Mouse (Mus musculus) stomach, embryonic 14.5 days (tissue): ENCODE measurements around the gene Stk19. TPM values are rescaled to one million over a fixed set of nuclear protein-coding genes. Genes with fewer than 3 reads are reported as not detected.

ENCODE experiments used
- ATAC-seq: fragments of 200-750 bp; cut with Nextera tagmentation; 2 replicates; pipeline ENCODE4 v1.8.0; 2017; ENCODE audit warnings: low read depth, moderate TSS enrichment; ENCODE audit not compliant: insufficient number of reproducible peaks, insufficient read depth, low FRiP score
- H3K27ac ChIP-seq: fragments of 300-500 bp; sonication (generic); 2 replicates; pipeline ENCODE4 v1.5.1; 2014; ENCODE audit warnings: mild to moderate bottlenecking, low read length, moderate library complexity, mixed read lengths
- H3K27me3 ChIP-seq: fragments of 300-500 bp; sonication (generic); 2 replicates; pipeline ENCODE4 v1.6.1; 2014; ENCODE audit warnings: low read length, control low read depth, mixed read lengths; ENCODE audit not compliant: control insufficient read depth, insufficient read depth
- H3K36me3 ChIP-seq: fragments of 300-500 bp; sonication (generic); 2 replicates; pipeline ENCODE4 v1.6.1; 2014; ENCODE audit warnings: mild to moderate bottlenecking, control low read depth, low read length, moderate library complexity, mixed read lengths; ENCODE audit not compliant: control insufficient read depth, insufficient read depth
- H3K4me1 ChIP-seq: fragments of 300-500 bp; sonication (generic); 2 replicates; pipeline ENCODE4 v1.6.1; 2014; ENCODE audit warnings: low read length, control low read depth, mixed read lengths; ENCODE audit not compliant: control insufficient read depth, insufficient read depth
- H3K4me2 ChIP-seq: fragments of 300-500 bp; sonication (generic); replicated peaks from 2 replicates; pipeline ENCODE4 v1.6.1; 2014; ENCODE audit warnings: low read depth, low read length, control low read depth
- H3K4me3 ChIP-seq: fragments of 300-500 bp; sonication (generic); 2 replicates; pipeline ENCODE4 v1.5.1; 2014; ENCODE audit warnings: low read depth, low read length, control low read depth
- H3K9ac ChIP-seq: fragments of 300-500 bp; sonication (generic); replicated peaks from 2 replicates; pipeline ENCODE4 v1.6.1; 2014; ENCODE audit warnings: low read depth, mild to moderate bottlenecking, control low read depth, low read length, moderate library complexity, mixed read lengths
- H3K9me3 ChIP-seq: fragments of 300-500 bp; sonication (generic); 2 replicates; pipeline ENCODE4 v1.6.1; 2016; ENCODE audit warnings: low read depth, low read length, control low read depth; ENCODE audit not compliant: control insufficient read depth
- WGBS: fragments of 180-500 bp; shearing (Covaris S2); extraction: QIAGEN DNeasy Blood & Tissue Kit; methylation state at CpG from one replicate; pipeline ENCODE4 v1.1.7; 2014; 5-methylcytosine and 5-hydroxymethylcytosine counted together
- polyA plus RNA-seq: library from polyadenylated mRNA; unstranded; fragments of >200 nt; fragmentation: Nextera tagmentation; extraction: Ambion mirVana; gene quantifications from 2 replicates; pipeline ENCODE4 v1.2.1, GENCODE M21; 2014

Stk19 gene
- polyA plus RNA-seq, 1 experiment from 2014 or later, result 27.3 TPM

DNA sequence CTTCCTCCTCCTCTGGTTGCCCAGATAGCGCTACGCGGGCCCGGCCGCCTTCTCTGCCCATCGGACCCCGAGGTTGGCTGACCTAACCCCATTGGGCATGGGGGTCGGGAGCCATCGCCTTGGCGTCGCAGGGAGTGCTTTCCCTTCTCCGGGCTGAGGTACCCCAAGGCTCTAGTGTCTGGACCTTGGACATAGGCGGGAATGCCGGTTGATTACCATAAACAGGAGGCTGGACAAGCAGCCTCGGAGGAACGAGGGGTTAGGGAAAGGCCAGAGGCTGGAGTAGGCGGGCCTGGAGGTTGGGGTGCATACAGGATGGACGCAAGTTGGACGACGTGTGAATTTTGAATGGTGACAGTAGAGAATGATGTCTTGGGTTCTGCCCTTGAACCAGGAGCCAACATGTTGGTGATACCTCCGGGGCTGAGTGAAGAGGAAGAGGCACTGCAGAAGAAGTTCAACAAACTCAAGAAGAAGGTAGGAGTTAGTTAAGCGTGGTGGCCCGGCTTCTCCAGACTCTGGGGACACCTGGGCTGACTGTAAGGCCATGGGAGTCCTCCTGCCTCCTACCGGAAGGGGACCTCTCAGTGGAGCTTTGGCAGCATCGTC, 13.9 kb upstream of the Stk19 start:
- Histone ChIP-seq H3K27ac (no peak overlapping the region; the same call in 1 of the 2 replicates), H3K4me2 (peak overlapping the region; percentile 92), H3K9me3 (no peaks in the 10 kb centered on the region), H3K36me3 (peaks cover 44% of the 10 kb centered on the region), H3K4me3 (peak overlapping the region; percentile 98), H3K4me1 (peaks cover 11% of the 10 kb centered on the region), H3K27me3 (no peaks in the 10 kb centered on the region), H3K9ac (peak overlapping the region; percentile 76)
- ATAC-seq, result no peak
- WGBS, result 2% methylated on average over 25 of the region's 25 CpGs

DNA sequence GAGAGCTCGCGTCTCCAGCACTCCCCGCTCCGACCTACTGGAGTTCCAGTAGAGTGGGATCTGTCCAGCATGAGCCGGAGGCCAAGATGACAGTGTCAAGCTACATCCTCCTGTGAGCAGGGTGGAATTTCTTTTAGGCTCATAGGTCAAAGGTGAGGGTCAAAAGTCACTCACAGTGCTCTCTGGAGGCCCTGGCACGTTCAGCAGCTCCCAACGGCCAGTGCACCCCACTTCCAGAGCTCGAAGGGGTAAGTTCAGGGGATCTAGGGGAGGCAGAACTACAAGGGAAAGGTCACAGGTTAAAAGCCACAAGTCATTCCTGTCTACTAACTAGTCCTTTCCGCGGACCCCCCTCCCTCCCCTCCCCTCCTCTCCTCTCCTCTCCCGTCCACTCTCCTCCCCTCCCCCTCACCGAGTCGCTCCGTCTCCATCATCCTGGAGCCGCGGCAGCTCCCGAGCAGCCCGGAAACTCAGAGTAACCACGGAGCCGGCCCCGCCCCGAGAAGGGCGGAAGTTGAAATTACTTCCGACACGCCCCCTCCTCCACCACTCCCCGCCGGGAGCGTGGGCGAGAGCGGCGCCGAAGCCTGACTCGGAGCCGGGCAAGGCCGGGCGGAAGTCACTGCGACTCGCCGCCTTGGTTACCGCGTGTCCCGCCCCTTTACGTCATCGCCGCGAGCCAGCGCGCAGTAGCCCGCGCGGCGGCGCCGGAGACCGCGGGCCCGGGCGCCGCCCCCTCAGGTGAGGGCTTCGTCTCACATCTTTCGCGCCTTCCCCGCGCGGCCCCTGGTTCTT, 13.2 kb upstream of the Stk19 start, which contains the start of the genes Skiv2l and Nelfe:
Gene Skiv2l (minus strand): TSS at position 489 of the 795 bp plus-strand sequence.
Gene Nelfe (plus strand): TSS at position 670 of the 795 bp plus-strand sequence.
- Histone ChIP-seq H3K4me3 (peak within 1 kb of the TSS; percentile 98), H3K9me3 (no peaks in the 10 kb centered on the region), H3K4me2 (peak within 1 kb of the TSS; percentile 92), H3K27ac (no peak within 1 kb of the TSS; the same call in 1 of the 2 replicates), H3K9ac (peak within 1 kb of the TSS; percentile 76), H3K36me3 (peaks cover 43% of the 10 kb centered on the region), H3K27me3 (no peaks in the 10 kb centered on the region), H3K4me1 (peaks cover 11% of the 10 kb centered on the region)
- peak; percentile 97 for ATAC-seq
- under 1% methylated on average over 59 of the region's 65 CpGs for WGBS

DNA sequence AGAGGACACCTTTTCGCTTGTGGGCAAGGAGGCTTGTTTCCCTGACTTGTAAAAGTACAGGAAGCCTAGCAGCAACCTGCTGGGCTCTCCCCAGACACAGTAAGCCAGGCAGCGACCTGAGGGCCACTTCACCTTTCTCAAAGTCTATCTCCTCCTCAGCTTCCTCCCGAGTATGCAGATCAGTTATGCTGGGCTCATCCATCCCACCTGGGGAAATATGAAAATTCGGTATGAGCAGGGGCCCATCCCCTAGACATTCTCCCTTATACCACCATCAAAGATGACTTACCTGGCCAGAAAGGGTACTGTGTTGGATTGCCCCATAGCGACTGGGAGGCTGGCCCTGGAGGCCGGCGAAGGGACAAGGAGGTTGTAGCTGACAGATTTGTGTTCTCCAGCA, 10.9 kb upstream of the Stk19 start:
- peaks cover 37% of the 10 kb centered on the region for H3K36me3 ChIP-seq
- no peak overlapping the region for H3K9ac ChIP-seq
- H3K27ac ChIP-seq, result no peak overlapping the region
- no peak overlapping the region for H3K4me2 ChIP-seq
- no peak for ATAC-seq
- no peaks in the 10 kb centered on the region for H3K9me3 ChIP-seq
- H3K4me3 ChIP-seq, result no peak overlapping the region
- WGBS, result 93% methylated on average over 7 of the region's 7 CpGs
- H3K27me3 ChIP-seq, result no peaks in the 10 kb centered on the region
- peaks cover 11% of the 10 kb centered on the region for H3K4me1 ChIP-seq

DNA sequence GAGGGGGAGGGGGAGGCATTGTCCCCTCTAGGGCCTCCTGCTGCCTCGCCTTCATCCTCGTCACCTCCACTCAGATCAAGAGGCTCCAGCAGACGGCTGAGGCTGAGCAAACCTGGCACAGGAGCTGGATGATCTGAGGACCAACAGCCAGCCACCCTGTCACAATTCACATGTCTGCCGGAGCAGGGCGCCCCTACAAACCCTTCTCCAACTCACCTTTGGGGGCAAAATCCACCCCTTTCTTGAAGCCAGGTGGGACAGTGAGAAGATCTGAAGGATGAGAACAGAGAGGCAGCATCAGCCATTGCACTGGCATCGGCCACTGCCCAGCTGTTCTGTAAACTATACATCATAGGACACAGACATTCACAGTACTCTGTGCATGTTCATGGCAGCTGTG, 10.4 kb upstream of the Stk19 start:
- no peak overlapping the region for H3K4me3 ChIP-seq
- no peaks in the 10 kb centered on the region for H3K27me3 ChIP-seq
- ATAC-seq, result no peak
- H3K27ac ChIP-seq, result no peak overlapping the region
- peaks cover 11% of the 10 kb centered on the region for H3K4me1 ChIP-seq
- no peak overlapping the region for H3K4me2 ChIP-seq
- no peak overlapping the region for H3K9ac ChIP-seq
- WGBS, result 85% methylated on average over 6 of the region's 6 CpGs
- H3K9me3 ChIP-seq, result no peaks in the 10 kb centered on the region
- peaks cover 34% of the 10 kb centered on the region for H3K36me3 ChIP-seq

DNA sequence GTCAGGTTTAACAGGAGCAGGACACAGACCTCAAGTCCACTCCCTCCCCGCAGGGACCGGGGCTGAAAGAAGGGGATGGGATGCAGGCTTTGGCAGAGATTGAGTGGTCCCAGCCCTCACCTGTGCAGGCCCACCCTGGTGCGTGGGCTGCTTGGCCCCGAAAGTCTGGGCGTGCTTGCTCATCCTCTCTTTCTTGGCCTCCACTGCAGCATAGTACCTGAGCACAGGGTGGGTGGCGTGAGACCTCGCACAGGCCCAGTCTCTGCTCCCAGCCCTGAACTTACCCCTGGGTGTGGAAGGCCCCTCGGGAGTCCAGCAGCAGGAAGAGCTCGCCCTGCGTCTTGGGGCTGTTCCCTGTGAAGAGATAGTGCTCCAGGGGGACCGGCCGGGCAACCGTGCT, 8.1 kb upstream of the Stk19 start:
- no peak overlapping the region for H3K4me2 ChIP-seq
- no peak overlapping the region for H3K4me3 ChIP-seq
- no peaks in the 10 kb centered on the region for H3K27me3 ChIP-seq
- H3K27ac ChIP-seq, result no peak overlapping the region
- no peak overlapping the region for H3K9ac ChIP-seq
- 91% methylated on average over 13 of the region's 13 CpGs for WGBS
- H3K9me3 ChIP-seq, result no peaks in the 10 kb centered on the region
- 0 out of 2 replicates have a peak, but pooled peaks cover 2% of the 10 kb centered on the region for H3K4me1 ChIP-seq
- no peak for ATAC-seq
- peaks cover 51% of the 10 kb centered on the region for H3K36me3 ChIP-seq

DNA sequence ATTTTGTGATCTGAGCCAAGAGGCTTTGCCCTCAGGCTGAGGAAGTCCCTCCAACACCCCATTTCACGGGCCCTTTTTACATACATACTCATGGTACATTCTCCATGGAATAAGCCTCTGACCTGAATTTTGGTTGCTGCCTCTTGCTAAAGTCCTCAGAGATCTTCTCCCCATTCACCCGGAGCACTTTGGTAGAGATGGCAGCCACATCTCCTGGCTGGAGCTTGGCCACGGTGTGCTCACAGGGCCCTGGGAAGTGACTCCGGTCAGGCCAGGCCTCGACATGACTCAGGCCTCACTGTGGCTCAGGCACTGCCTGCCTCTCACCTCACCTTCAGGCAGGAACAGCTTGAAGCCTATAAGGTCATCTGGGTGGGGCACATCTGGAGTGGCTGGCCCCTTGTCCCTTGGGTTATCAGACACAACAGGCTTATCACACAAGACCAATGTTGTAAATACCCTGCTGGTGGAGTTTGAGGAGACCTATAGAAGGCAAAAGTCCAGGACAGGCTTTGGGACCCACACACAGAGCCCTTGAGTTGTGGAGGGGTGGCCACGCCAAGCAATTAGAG, 4.1 kb upstream of the Stk19 start:
- Histone ChIP-seq H3K4me2 (no peak overlapping the region), H3K4me3 (no peak overlapping the region), H3K9me3 (no peaks in the 10 kb centered on the region), H3K36me3 (peaks cover 47% of the 10 kb centered on the region), H3K27ac (no peak overlapping the region), H3K4me1 (peaks cover 13% of the 10 kb centered on the region), H3K9ac (no peak overlapping the region), H3K27me3 (no peaks in the 10 kb centered on the region)
- ATAC-seq, result no peak
- WGBS, result 87% methylated on average over 6 of the region's 6 CpGs

DNA sequence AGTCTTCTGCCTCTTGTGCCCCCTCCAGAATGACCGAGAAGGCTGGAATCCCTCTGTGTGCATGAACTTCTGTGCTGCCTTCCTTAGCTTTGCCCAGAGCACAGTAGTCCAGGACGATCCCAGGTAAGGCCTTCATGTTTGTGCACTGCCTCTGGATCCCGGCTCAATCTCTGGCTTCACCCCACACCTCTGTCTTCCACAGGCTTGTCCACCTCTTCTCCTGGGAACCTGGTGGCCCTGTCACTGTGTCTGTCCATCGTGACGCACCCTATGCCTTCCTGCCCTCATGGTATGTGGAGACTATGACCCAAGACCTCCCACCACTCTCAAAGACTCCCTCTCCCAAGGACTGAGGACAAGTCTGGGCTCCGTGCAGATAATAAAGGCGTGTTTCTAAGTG, 2.0 kb upstream of the Stk19 start:
- WGBS, result 88% methylated on average over 7 of the region's 7 CpGs
- ATAC-seq, result no peak
- H3K4me1 ChIP-seq, result peaks cover 17% of the 10 kb centered on the region
- peaks cover 40% of the 10 kb centered on the region for H3K36me3 ChIP-seq
- H3K27ac ChIP-seq, result no peak overlapping the region
- H3K9ac ChIP-seq, result no peak overlapping the region
- no peak overlapping the region for H3K4me3 ChIP-seq
- no peak overlapping the region for H3K4me2 ChIP-seq
- no peaks in the 10 kb centered on the region for H3K9me3 ChIP-seq
- H3K27me3 ChIP-seq, result no peaks in the 10 kb centered on the region

DNA sequence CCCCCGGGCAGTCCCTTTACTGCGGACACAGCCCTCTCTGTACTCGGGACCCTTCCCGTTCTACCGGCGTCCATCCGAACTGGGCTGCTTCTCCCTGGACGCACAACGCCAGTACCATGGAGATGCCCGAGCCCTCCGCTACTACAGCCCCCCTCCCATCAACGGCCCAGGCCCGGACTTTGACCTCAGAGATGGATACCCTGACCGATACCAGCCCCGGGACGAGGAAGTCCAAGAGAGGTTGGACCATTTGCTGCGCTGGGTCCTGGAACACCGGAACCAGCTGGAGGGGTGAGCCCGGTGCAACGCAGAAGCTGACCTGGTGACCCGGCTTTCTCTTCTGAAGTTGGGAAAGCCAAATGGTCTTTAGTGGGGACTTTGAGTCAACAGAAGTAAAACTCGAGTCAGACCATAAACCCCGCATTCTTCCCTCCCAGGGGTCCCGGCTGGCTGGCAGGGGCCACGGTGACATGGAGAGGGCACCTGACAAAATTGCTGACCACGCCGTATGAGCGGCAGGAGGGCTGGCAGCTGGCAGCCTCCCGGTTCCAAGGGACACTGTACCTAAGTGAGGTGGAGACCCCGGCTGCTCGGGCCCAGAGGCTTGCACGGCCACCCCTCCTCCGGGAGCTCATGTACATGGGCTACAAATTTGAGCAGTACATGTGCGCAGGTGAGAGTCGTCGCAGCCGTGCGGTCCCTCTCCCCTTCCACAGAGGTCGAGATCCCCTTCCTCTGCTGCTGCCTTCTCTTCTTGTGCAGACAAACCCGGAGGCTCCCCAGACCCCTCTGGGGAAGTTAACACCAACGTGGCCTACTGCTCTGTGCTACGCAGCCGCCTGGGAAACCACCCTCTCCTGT, 949 bp upstream of the Stk19 start:
- Histone ChIP-seq H3K27ac (0 out of 2 replicates have a peak overlapping the region, but pooled peaks have one; percentile 4), H3K9me3 (no peaks in the 10 kb centered on the region), H3K9ac (peak overlapping the region; percentile 50), H3K4me2 (peak overlapping the region; percentile 93), H3K27me3 (no peaks in the 10 kb centered on the region), H3K4me3 (peak overlapping the region; percentile 63), H3K36me3 (peaks cover 33% of the 10 kb centered on the region), H3K4me1 (peaks cover 17% of the 10 kb centered on the region)
- ATAC-seq, result peak; percentile 15; the same call in 1 of the 2 replicates
- WGBS, result 35% methylated on average over 43 of the region's 43 CpGs
